Mouse (Mus musculus) CH12.LX (cell line): Measurements from ENCODE around the gene Arhgef2. TPM values are rescaled to one million over a fixed set of nuclear protein-coding genes. Genes with fewer than 3 reads are reported as not detected.

Source experiments
- DNase-seq: peaks from one replicate; pipeline ENCODE4 v3.0.0-alpha.2; 2013; ENCODE audit errors: extremely low read depth
- H3K27ac ChIP-seq: 2 replicates; pipeline ENCODE4 v1.5.1; 2012; ENCODE audit warnings: low read depth, mild to moderate bottlenecking, control low read depth, moderate library complexity; ENCODE audit not compliant: insufficient read depth
- H3K27me3 ChIP-seq: replicated peaks from 2 replicates; pipeline ENCODE3; 2012; ENCODE audit warnings: inconsistent platforms
- H3K36me3 ChIP-seq, 2 experiments: replicated peaks in 1 of 2; 2 replicates each; pipeline versions ENCODE3 to v1.6.1; 2012; ENCODE audit warnings: inconsistent platforms in 1 of 2, low read length in 1 of 2, mild to moderate bottlenecking in 1 of 2, mixed read lengths in 1 of 2, moderate library complexity in 1 of 2; ENCODE audit not compliant: control insufficient read depth in 1 of 2, insufficient read depth in 1 of 2
- H3K4me1 ChIP-seq, 2 experiments: 2 replicates each; pipeline ENCODE4 v1.6.1; 2012; ENCODE audit warnings: inconsistent platforms in 1 of 2, moderate library complexity in 1 of 2; ENCODE audit not compliant: insufficient read depth in 2 of 2, control insufficient read depth in 1 of 2
- H3K4me2 ChIP-seq: 2 replicates; pipeline ENCODE4 v1.6.1; 2012; ENCODE audit warnings: low read depth, mild to moderate bottlenecking, control low read depth; ENCODE audit not compliant: poor library complexity, insufficient read depth, severe bottlenecking
- H3K4me3 ChIP-seq, 3 experiments: fragments of 150-350 bp in 1 of 3; sonication (generic) in 1 of 3; replicated peaks in 1 of 3; 2 replicates each; pipeline versions ENCODE3 to v1.5.1; 2011 to 2012; ENCODE audit warnings: low read depth in 2 of 3, low read length in 2 of 3, mild to moderate bottlenecking in 2 of 3, moderate library complexity in 2 of 3, control low read depth in 1 of 3, improper control_type of control experiment in 1 of 3, inconsistent platforms in 1 of 3, mixed read lengths in 1 of 3; ENCODE audit not compliant: poor library complexity in 1 of 3
- H3K79me2 ChIP-seq: replicated peaks from 2 replicates; pipeline ENCODE4 v1.6.1; 2012; ENCODE audit warnings: mild to moderate bottlenecking, moderate library complexity; ENCODE audit not compliant: control insufficient read depth, poor library complexity, insufficient read depth, severe bottlenecking; ENCODE audit errors: extremely low read depth
- H3K9ac ChIP-seq: 2 replicates; pipeline ENCODE4 v1.6.1; 2012; ENCODE audit warnings: low read depth, mild to moderate bottlenecking, control low read depth, moderate library complexity; ENCODE audit not compliant: insufficient read depth
- H3K9me3 ChIP-seq: replicated peaks from 2 replicates; pipeline ENCODE3; 2012; ENCODE audit warnings: low read length, inconsistent platforms, mixed read lengths
- BHLHE40 ChIP-seq: IDR thresholded peaks from 2 replicates; pipeline ENCODE4 v1.6.1; 2011; ENCODE audit warnings: mild to moderate bottlenecking, low read depth, low read length, improper control_type of control experiment
- CHD2 ChIP-seq: IDR thresholded peaks from 2 replicates; pipeline ENCODE4 v1.6.1; 2011; ENCODE audit warnings: low read length, improper control_type of control experiment
- CTCF ChIP-seq, 2 experiments: IDR thresholded peaks in 1 of 2; conservative IDR thresholded peaks in 1 of 2; 2 replicates each; pipeline ENCODE4 v1.5.1; 2011 to 2012; ENCODE audit warnings: low read depth in 2 of 2, low read length in 2 of 2, improper control_type of control experiment in 1 of 2, inconsistent platforms in 1 of 2, mild to moderate bottlenecking in 1 of 2, moderate library complexity in 1 of 2
- E2F4 ChIP-seq: IDR thresholded peaks from 2 replicates; pipeline ENCODE4 v1.6.1; 2011; ENCODE audit warnings: low read depth, low read length, improper control_type of control experiment; ENCODE audit not compliant: insufficient replicate concordance
- ELF1 ChIP-seq: IDR thresholded peaks from 2 replicates; pipeline ENCODE4 v1.6.1; 2014; ENCODE audit warnings: low read depth, mild to moderate bottlenecking, inconsistent platforms, low read length, improper control_type of control experiment
- EP300 ChIP-seq: IDR thresholded peaks from 2 replicates; pipeline ENCODE4 v1.6.1; 2011; ENCODE audit warnings: low read length, improper control_type of control experiment
- JUN ChIP-seq: IDR thresholded peaks from 2 replicates; pipeline ENCODE4 v1.6.1; 2011; ENCODE audit warnings: low read depth, mild to moderate bottlenecking, low read length, improper control_type of control experiment, moderate library complexity; ENCODE audit not compliant: insufficient read depth
- JUND ChIP-seq: conservative IDR thresholded peaks from 2 replicates; pipeline ENCODE4 v1.6.1; 2011; ENCODE audit warnings: low read depth, low read length, improper control_type of control experiment
- KAT2A ChIP-seq: IDR thresholded peaks from 2 replicates; pipeline ENCODE4 v1.6.1; 2012; ENCODE audit warnings: low read length, improper control_type of control experiment, inconsistent platforms; ENCODE audit not compliant: insufficient replicate concordance
- MAFK ChIP-seq: IDR thresholded peaks from 2 replicates; pipeline ENCODE4 v1.6.1; 2011; ENCODE audit warnings: low read length, improper control_type of control experiment; ENCODE audit not compliant: insufficient replicate concordance
- MAX ChIP-seq: IDR thresholded peaks from 2 replicates; pipeline ENCODE4 v1.6.1; 2011; ENCODE audit warnings: low read length, improper control_type of control experiment
- MXI1 ChIP-seq: IDR thresholded peaks from 2 replicates; pipeline ENCODE4 v1.6.1; 2011; ENCODE audit warnings: mild to moderate bottlenecking, low read depth, low read length, improper control_type of control experiment
- MYC ChIP-seq: IDR thresholded peaks from 2 replicates; pipeline ENCODE4 v1.6.1; 2011; ENCODE audit warnings: low read depth, mild to moderate bottlenecking, improper control_type of control experiment, low read length
- NELFE ChIP-seq: IDR thresholded peaks from 2 replicates; pipeline ENCODE4 v1.6.1; 2011; ENCODE audit warnings: low read depth, low read length, improper control_type of control experiment
- NRF1 ChIP-seq: IDR thresholded peaks from 2 replicates; pipeline ENCODE4 v1.6.1; 2014; ENCODE audit warnings: low read depth, mild to moderate bottlenecking, inconsistent platforms, low read length, improper control_type of control experiment, moderate library complexity
- PAX5 ChIP-seq: IDR thresholded peaks from 2 replicates; pipeline ENCODE4 v1.6.1; 2012; ENCODE audit warnings: low read length, inconsistent platforms, mixed read lengths
- POLR2A ChIP-seq: IDR thresholded peaks from 2 replicates; pipeline ENCODE4 v1.6.1; 2011; ENCODE audit warnings: low read depth, mild to moderate bottlenecking, improper control_type of control experiment, low read length
- POLR2AphosphoS2 ChIP-seq: IDR thresholded peaks from 2 replicates; pipeline ENCODE4 v1.6.1; 2011; ENCODE audit warnings: low read depth, low read length, improper control_type of control experiment
- RAD21 ChIP-seq: IDR thresholded peaks from 2 replicates; pipeline ENCODE4 v1.6.1; 2011; ENCODE audit warnings: low read depth, mild to moderate bottlenecking, low read length, improper control_type of control experiment, moderate library complexity
- RCOR1 ChIP-seq: conservative IDR thresholded peaks from 2 replicates; pipeline ENCODE4 v1.6.1; 2012; ENCODE audit warnings: low read depth, mild to moderate bottlenecking, inconsistent platforms, low read length, improper control_type of control experiment
- SMC3 ChIP-seq: IDR thresholded peaks from 2 replicates; pipeline ENCODE4 v1.6.1; 2011; ENCODE audit warnings: low read depth, low read length, improper control_type of control experiment
- TBP ChIP-seq: conservative IDR thresholded peaks from 2 replicates; pipeline ENCODE4 v1.6.1; 2011; ENCODE audit warnings: low read depth, low read length, improper control_type of control experiment
- TCF12 ChIP-seq: IDR thresholded peaks from 2 replicates; pipeline ENCODE4 v1.6.1; 2014; ENCODE audit warnings: low read depth, mild to moderate bottlenecking, inconsistent platforms, low read length, improper control_type of control experiment
- USF1 ChIP-seq: IDR thresholded peaks from 2 replicates; pipeline ENCODE4 v1.6.1; 2014; ENCODE audit warnings: low read depth, mild to moderate bottlenecking, inconsistent platforms, low read length, improper control_type of control experiment
- ZKSCAN1 ChIP-seq: IDR thresholded peaks from 2 replicates; pipeline ENCODE4 v1.6.1; 2012; ENCODE audit warnings: low read depth, inconsistent platforms, low read length, improper control_type of control experiment, borderline replicate concordance
- ZMIZ1 ChIP-seq: IDR thresholded peaks from 2 replicates; pipeline ENCODE4 v1.6.1; 2012; ENCODE audit warnings: low read depth, mild to moderate bottlenecking, inconsistent platforms, low read length, improper control_type of control experiment
- ZNF384 ChIP-seq: IDR thresholded peaks from 2 replicates; pipeline ENCODE4 v1.6.1; 2012; ENCODE audit warnings: low read depth, low read length, improper control_type of control experiment, inconsistent platforms
- dilution Hi-C: fragments of 300-500 bp; cut with MboI; formaldehyde crosslinking; loops from 2 replicates; pipeline ENCODE4 v1.14.3; 2020; ENCODE audit warnings: low sequenced_read_pairs; ENCODE audit not compliant: extremely low pct_unique_long_range_greater_than_20kb, extremely low pct_ligation_motif_present
- in situ Hi-C: fragments of 300-500 bp; cut with MboI; formaldehyde crosslinking; loops from 3 replicates; pipeline ENCODE4 v1.14.3; 2019; ENCODE audit warnings: low sequenced_read_pairs, low pct_ligation_motif_present, low pct_unique_long_range_greater_than_20kb, mixed read lengths
- polyA plus RNA-seq: library from polyadenylated mRNA; unstranded; fragments of >175 nt; gene quantifications from 2 replicates; pipeline ENCODE4 v1.2.1, GENCODE M21; 2012; ENCODE audit warnings: low read depth; ENCODE audit not compliant: insufficient read length
- total RNA-seq, 2 experiments: library from RNA; depleted of rRNA; stranded (reverse); fragments of 300-350 nt in 1 of 2; fragments of >200 nt in 1 of 2; gene quantifications; 2 replicates each; pipeline ENCODE4 v1.2.3; 2012 to 2014

The Arhgef2 gene
- total and polyA plus RNA-seq, 3 experiments, result 18.5 to 43.9 (median 43.1) TPM

DNA sequence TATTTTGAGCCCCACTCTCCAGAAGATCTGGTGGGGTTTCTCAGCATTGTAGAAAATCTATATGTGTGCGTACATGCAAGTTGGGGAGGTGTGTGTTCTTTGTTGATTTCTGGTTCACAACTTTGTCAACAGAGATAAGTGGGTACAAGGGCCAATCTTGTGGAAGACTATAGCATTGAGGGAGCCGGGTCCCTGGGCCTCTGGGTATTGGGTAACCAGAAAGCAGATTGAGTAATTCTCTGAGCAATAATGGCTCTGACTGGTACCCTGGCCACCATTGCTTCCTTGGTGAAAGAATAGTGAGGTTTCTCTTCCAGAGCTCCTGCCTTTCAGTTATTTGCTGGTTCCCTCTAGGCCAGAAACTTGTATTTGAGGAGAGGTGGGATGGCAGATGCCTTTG, 36.7 kb upstream of the Arhgef2 start:
- no peak for TF ChIP-seq RCOR1
- TF ChIP-seq MXI1, result no peak
- TF ChIP-seq NELFE, result no peak
- Histone ChIP-seq H3K4me1 (no peaks in the 10 kb centered on the region), H3K9ac (no peak overlapping the region), H3K36me3 (peaks cover 47 to 64% of the 10 kb centered on the region in 2 experiments), H3K4me2 (no peak overlapping the region), H3K9me3 (no peaks in the 10 kb centered on the region), H3K79me2 (no peaks in the 10 kb centered on the region), H3K27ac (no peak overlapping the region), H3K27me3 (no peaks in the 10 kb centered on the region), H3K4me3 (no peak overlapping the region)
- DNase-seq, result no peak
- dilution Hi-C loops, result no loop called here
- in situ Hi-C loops, result no loop called here

GRCm38 (mm10) chr3:88569694-88570093, 36.1 kb upstream of the Arhgef2 start:
- no peaks in the 10 kb centered on the region for H3K9me3 ChIP-seq
- H3K4me2 ChIP-seq, result no peak overlapping the region
- TF ChIP-seq PAX5, result no peak
- no peak for TF ChIP-seq POLR2AphosphoS2
- TF ChIP-seq CTCF (conservative IDR thresholded peaks at IDR 0.05 in 1 of 2, IDR thresholded peaks at IDR 0.05 in 1 of 2; ENCODE audit: low read depth in 2 of 2, low read length in 2 of 2), result no peak
- TF ChIP-seq POLR2A, result no peak
- no peak for TF ChIP-seq MXI1
- TF ChIP-seq ZMIZ1, result no peak
- no peak for TF ChIP-seq E2F4
- no peak for TF ChIP-seq ZKSCAN1
- no peak for TF ChIP-seq TCF12
- TF ChIP-seq BHLHE40, result no peak
- no peak for TF ChIP-seq EP300
- no peak for TF ChIP-seq ELF1
- no peak for TF ChIP-seq MAFK
- no peak for TF ChIP-seq KAT2A
- no peak for TF ChIP-seq RCOR1
- no peak for TF ChIP-seq NRF1
- DNase-seq, result no peak
- dilution Hi-C loops (no loop called here), in situ Hi-C loops (no loop called here)
- no peak overlapping the region for H3K4me3 ChIP-seq
- no peak overlapping the region for H3K27ac ChIP-seq
- no peaks in the 10 kb centered on the region for H3K4me1 ChIP-seq
- peaks cover 41 to 58% of the 10 kb centered on the region in 2 experiments for H3K36me3 ChIP-seq
- H3K79me2 ChIP-seq, result no peaks in the 10 kb centered on the region
- no peak overlapping the region for H3K9ac ChIP-seq
- no peaks in the 10 kb centered on the region for H3K27me3 ChIP-seq

DNA sequence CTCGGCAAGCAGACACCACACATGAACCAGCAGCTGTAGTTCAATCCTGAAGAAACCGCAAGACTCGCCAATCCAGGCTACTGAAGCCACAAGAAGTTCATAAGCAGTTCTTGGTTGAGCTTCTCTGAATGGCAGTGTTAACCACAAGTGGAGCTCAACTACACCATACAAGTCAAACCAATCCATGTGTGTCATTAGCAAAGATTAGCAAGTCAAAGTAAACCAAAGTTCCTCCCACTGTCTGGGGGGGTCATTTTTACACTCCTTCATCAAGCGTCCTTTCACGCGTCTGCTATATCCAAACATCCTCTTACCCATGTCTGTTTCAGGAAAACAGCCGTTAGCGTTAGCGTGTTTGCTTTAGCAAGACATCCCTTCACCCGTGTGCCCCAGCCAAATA, 35.4 kb upstream of the Arhgef2 start:
- dilution Hi-C loops, result no loop called here
- Histone ChIP-seq H3K79me2 (no peaks in the 10 kb centered on the region), H3K4me2 (no peak overlapping the region), H3K27me3 (no peaks in the 10 kb centered on the region), H3K4me3 (no peak overlapping the region)
- TF ChIP-seq JUND, result no peak
- no peak for TF ChIP-seq PAX5
- TF ChIP-seq KAT2A, result no peak
- TF ChIP-seq E2F4, result no peak
- no peak for TF ChIP-seq CTCF (conservative IDR thresholded peaks at IDR 0.05 in 1 of 2, IDR thresholded peaks at IDR 0.05 in 1 of 2; ENCODE audit: low read depth in 2 of 2, low read length in 2 of 2)
- no peak for TF ChIP-seq MYC
- TF ChIP-seq RAD21, result no peak
- TF ChIP-seq JUN, result no peak
- TF ChIP-seq POLR2A, result no peak
- TF ChIP-seq ELF1, result no peak
- no peak for TF ChIP-seq ZNF384
- TF ChIP-seq MXI1, result no peak
- no peak for TF ChIP-seq MAX
- no peak for TF ChIP-seq BHLHE40
- no peak for TF ChIP-seq SMC3
- no peak for TF ChIP-seq USF1
- no peak for TF ChIP-seq TBP
- TF ChIP-seq CHD2, result no peak
- TF ChIP-seq ZMIZ1, result no peak
- TF ChIP-seq, all 38 proteins: peak for 0
- no peak for DNase-seq
- no peak overlapping the region for H3K9ac ChIP-seq
- no peaks in the 10 kb centered on the region for H3K9me3 ChIP-seq
- H3K4me1 ChIP-seq, result no peaks in the 10 kb centered on the region
- peaks cover 36 to 51% of the 10 kb centered on the region in 2 experiments for H3K36me3 ChIP-seq
- H3K27ac ChIP-seq, result no peak overlapping the region
- in situ Hi-C loops, result no loop called here
